Mouse (Mus musculus) heart, adult 2 months (tissue): ENCODE measurements around the gene Bivm. TPM values are rescaled to one million over a fixed set of nuclear protein-coding genes. Genes with fewer than 3 reads are reported as not detected.

ENCODE experiments used
- DNase-seq, 2 experiments: peaks; one replicate each; pipeline ENCODE4 v3.0.0; 2021
- H3K27ac ChIP-seq: fragments of 200-600 bp; 2 replicates; pipeline ENCODE4 v1.8.1; 2022
- H3K27me3 ChIP-seq: fragments of 200-500 bp; 2 replicates; pipeline ENCODE4 v1.6.1; 2012; ENCODE audit warnings: mild to moderate bottlenecking, low read length, inconsistent platforms, mixed read lengths; ENCODE audit not compliant: control insufficient read depth, insufficient read depth
- H3K36me3 ChIP-seq: fragments of 200-500 bp; 2 replicates; pipeline ENCODE4 v1.6.1; 2012; ENCODE audit warnings: low read length, inconsistent platforms; ENCODE audit not compliant: control insufficient read depth, insufficient read depth
- H3K4me1 ChIP-seq: fragments of 200-500 bp; 2 replicates; pipeline ENCODE4 v1.6.1; 2011; ENCODE audit warnings: low read length; ENCODE audit not compliant: control insufficient read depth, insufficient read depth
- H3K4me3 ChIP-seq: fragments of 200-600 bp; 2 replicates; pipeline ENCODE4 v1.8.1; 2022
- H3K79me2 ChIP-seq: fragments of 200-500 bp; replicated peaks from 2 replicates; pipeline ENCODE4 v1.6.1; 2012; ENCODE audit warnings: mild to moderate bottlenecking, inconsistent platforms, low read length, moderate library complexity, mixed read lengths; ENCODE audit not compliant: control insufficient read depth, insufficient read depth
- H3K9ac ChIP-seq: fragments of 200-500 bp; 2 replicates; pipeline ENCODE4 v1.6.1; 2012; ENCODE audit warnings: low read depth, mild to moderate bottlenecking, control low read depth, inconsistent platforms, low read length, mixed read lengths
- CTCF ChIP-seq: fragments of 200-600 bp; IDR thresholded peaks from 2 replicates; pipeline ENCODE4 v1.8.1; 2022; ENCODE audit warnings: antibody characterized with exemption, mild to moderate bottlenecking, moderate library complexity
- EP300 ChIP-seq: fragments of 200-500 bp; IDR thresholded peaks from 2 replicates; pipeline ENCODE4 v1.6.1; 2011; ENCODE audit warnings: low read depth, low read length, control low read depth; ENCODE audit not compliant: insufficient read depth
- POLR2A ChIP-seq: fragments of 200-500 bp; IDR thresholded peaks from 2 replicates; pipeline ENCODE4 v1.6.1; 2011; ENCODE audit warnings: mild to moderate bottlenecking, low read depth, low read length, control low read depth; ENCODE audit not compliant: insufficient read depth
- whole genome bisulfite sequencing: fragments of 180-500 bp; shearing (Covaris S2); methylation state at CpG from one replicate; pipeline ENCODE4 v1.1.7; 2018; 5-methylcytosine and 5-hydroxymethylcytosine counted together
- intact Hi-C: fragments of 180-260 bp; cut with DNase I; formaldehyde crosslinking; loops from one replicate; pipeline ENCODE4 v1.15.1; 2025
- polyA plus RNA-seq: library from polyadenylated mRNA; depleted of rRNA; stranded (reverse); fragments of >200 nt; gene quantifications from 2 replicates; pipeline ENCODE4 v1.2.3, GENCODE M21; 2012
- total RNA-seq, 2 experiments: library from RNA; stranded (reverse); gene quantifications; 2 replicates each; pipeline ENCODE4 v1.2.3; 2021

Gene Bivm
- total and polyA plus RNA-seq, 3 experiments = 4.6 to 12.4 (median 11.5) TPM

- TF ChIP-seq CTCF (peak; percentile 72), EP300 (0 out of 2 replicates have a peak, but pooled peaks have one; percentile 17), POLR2A (peak; percentile 67)
- under 1% methylated on average over 43 of the region's 43 CpGs for WGBS
- H3K79me2 ChIP-seq = no peaks in the 10 kb centered on the region
- peak overlapping the region; percentile 80 for H3K9ac ChIP-seq
- peak overlapping the region; percentile 93 for H3K27ac ChIP-seq
- H3K27me3 ChIP-seq = no peaks in the 10 kb centered on the region
- no peaks in the 10 kb centered on the region; the same call in 1 of the 2 replicates for H3K36me3 ChIP-seq
- intact Hi-C loops = loop anchor here (1.0 to 2.0 kb wide), 2 partner anchors 17 to 27 kb away; partner anchors contain the start of genes Ercc5 and Tex30
- no peaks in the 10 kb centered on the region for H3K4me1 ChIP-seq
- peak overlapping the region; percentile 79 for H3K4me3 ChIP-seq
- DNase-seq = peak; percentile 86 to 87
Observed at GRCm38 (mm10) chr1:44119201-44120073, 680 bp downstream of the Bivm start.

- 14% methylated on average over 6 of the region's 6 CpGs for WGBS
- intact Hi-C loops = loop anchor here (1.0 to 2.0 kb wide), 2 partner anchors 18 to 27 kb away; partner anchors contain the start of genes Ercc5 and Tex30
- Histone ChIP-seq H3K4me1 (no peaks in the 10 kb centered on the region), H3K79me2 (no peaks in the 10 kb centered on the region), H3K27me3 (no peaks in the 10 kb centered on the region), H3K4me3 (peak overlapping the region; percentile 79), H3K36me3 (no peaks in the 10 kb centered on the region; the same call in 1 of the 2 replicates), H3K9ac (peak overlapping the region; percentile 80), H3K27ac (peak overlapping the region; percentile 93)
- DNase-seq = no peak
- TF ChIP-seq POLR2A (no peak), EP300 (no peak), CTCF (no peak)
Observed at GRCm38 (mm10) chr1:44120074-44120406, 1.3 kb downstream of the Bivm start.

- Histone ChIP-seq H3K9ac (no peak overlapping the region), H3K27ac (no peak overlapping the region), H3K79me2 (no peaks in the 10 kb centered on the region), H3K27me3 (no peaks in the 10 kb centered on the region), H3K36me3 (no peaks in the 10 kb centered on the region; the same call in none of the 2 replicates), H3K4me3 (no peak overlapping the region), H3K4me1 (no peaks in the 10 kb centered on the region)
- no peak for DNase-seq
- intact Hi-C loops = no loop called here
- WGBS = 65% methylated on average over 3 of the region's 3 CpGs
- TF ChIP-seq CTCF = no peak
- no peak for TF ChIP-seq POLR2A
- no peak for TF ChIP-seq EP300
Observed at GRCm38 (mm10) chr1:44122256-44122655, 3.5 kb downstream of the Bivm start.

- no peak for DNase-seq
- no peak overlapping the region for H3K27ac ChIP-seq
- intact Hi-C loops = no loop called here
- 92% methylated on average over 4 of the region's 4 CpGs for WGBS
- H3K4me1 ChIP-seq = no peaks in the 10 kb centered on the region
- no peaks in the 10 kb centered on the region for H3K27me3 ChIP-seq
- H3K9ac ChIP-seq = no peak overlapping the region
- no peaks in the 10 kb centered on the region for H3K79me2 ChIP-seq
- no peak for TF ChIP-seq EP300
- no peak for TF ChIP-seq POLR2A
- no peak for TF ChIP-seq CTCF
- H3K4me3 ChIP-seq = no peak overlapping the region
- peaks cover 4% of the 10 kb centered on the region; the same call in 1 of the 2 replicates for H3K36me3 ChIP-seq
Observed at GRCm38 (mm10) chr1:44125590-44125989, 6.8 kb downstream of the Bivm start.

GRCm38 (mm10) chr1:44129929-44130581, 11.3 kb downstream of the Bivm start:
- WGBS = 69% methylated on average over 4 of the region's 4 CpGs
- Histone ChIP-seq H3K27ac (no peak overlapping the region), H3K36me3 (peaks cover 4% of the 10 kb centered on the region; the same call in 1 of the 2 replicates), H3K27me3 (no peaks in the 10 kb centered on the region), H3K4me3 (no peak overlapping the region), H3K4me1 (no peaks in the 10 kb centered on the region), H3K9ac (no peak overlapping the region), H3K79me2 (no peaks in the 10 kb centered on the region)
- TF ChIP-seq POLR2A = no peak
- no peak for TF ChIP-seq CTCF
- TF ChIP-seq EP300 = no peak
- intact Hi-C loops = no loop called here
- DNase-seq = no peak
